Mouse (Mus musculus) lung, adult 2 months (tissue): ENCODE measurements around the gene Arl4d. TPM values are rescaled to one million over a fixed set of nuclear protein-coding genes. Genes with fewer than 3 reads are reported as not detected.

Source experiments
- DNase-seq: peaks from one replicate; pipeline ENCODE4 v3.0.0; 2022
- H3K4me1 ChIP-seq: fragments of 200-500 bp; 2 replicates; pipeline ENCODE4 v1.6.1; 2011; ENCODE audit warnings: low read length; ENCODE audit not compliant: control insufficient read depth, insufficient read depth
- H3K4me3 ChIP-seq: fragments of 200-500 bp; replicated peaks from 2 replicates; pipeline ENCODE3; 2011; ENCODE audit warnings: low read depth, mild to moderate bottlenecking, control low read depth, low read length; ENCODE audit errors: extremely low read depth
- CTCF ChIP-seq: fragments of 200-500 bp; IDR thresholded peaks from 2 replicates; pipeline ENCODE4 v1.5.1; 2011; ENCODE audit warnings: mild to moderate bottlenecking, low read length, control low read depth; ENCODE audit not compliant: insufficient read depth
- POLR2A ChIP-seq: fragments of 200-500 bp; IDR thresholded peaks from 2 replicates; pipeline ENCODE4 v1.6.1; 2011; ENCODE audit warnings: low read depth, mild to moderate bottlenecking, control low read depth, low read length, borderline replicate concordance; ENCODE audit errors: extremely low read depth
- WGBS: fragments of 180-500 bp; shearing (Covaris S2); methylation state at CpG from one replicate; pipeline ENCODE4 v1.1.7; 2018; 5-methylcytosine and 5-hydroxymethylcytosine counted together
- polyA plus RNA-seq: library from polyadenylated mRNA; depleted of rRNA; stranded (reverse); fragments of >200 nt; gene quantifications from 2 replicates; pipeline ENCODE4 v1.2.3, GENCODE M21; 2012

Arl4d gene
- polyA plus RNA-seq, 1 experiment = 40.1 TPM

DNA sequence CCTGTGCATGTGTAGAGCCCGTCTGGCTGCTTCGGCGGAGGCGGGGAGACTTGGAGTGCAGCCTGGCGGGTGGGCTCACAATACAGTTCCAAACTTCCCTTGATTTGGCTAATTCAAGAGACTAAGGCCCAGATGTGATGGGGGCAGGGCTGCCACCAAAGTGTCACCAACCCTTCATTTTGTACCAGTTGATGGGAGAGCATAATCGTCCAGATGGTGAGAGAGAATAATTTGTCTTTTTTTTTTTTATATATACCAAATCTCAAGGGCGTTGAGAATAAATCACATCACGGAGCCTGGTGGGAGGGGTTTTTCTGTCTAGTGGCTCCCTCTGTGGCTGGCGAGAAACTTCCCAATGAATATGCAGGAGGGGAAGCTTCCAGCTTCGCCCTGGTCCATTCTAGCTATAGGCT is 24.4 kb downstream of the Arl4d start:
- no peak for TF ChIP-seq CTCF
- TF ChIP-seq POLR2A = no peak

DNA sequence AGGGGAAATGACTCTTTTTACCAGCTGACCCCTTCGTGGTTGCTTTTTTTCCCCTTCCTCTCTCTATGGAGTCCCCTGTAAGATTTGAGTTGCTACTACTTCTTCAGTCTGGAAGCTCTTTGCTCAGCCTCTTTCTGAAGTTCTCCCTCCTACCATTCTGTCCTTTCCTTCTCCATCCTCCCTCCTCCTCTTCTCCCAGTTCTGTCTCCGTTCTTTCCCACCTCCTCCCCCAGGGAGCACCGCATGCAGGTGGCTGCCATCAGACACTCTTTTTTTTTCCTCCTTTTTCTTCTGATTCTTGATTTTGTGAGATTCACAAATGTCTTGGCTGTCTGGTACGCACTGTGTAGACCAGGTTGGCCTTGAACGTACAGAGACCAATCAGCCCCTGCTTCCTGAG is 25.0 kb downstream of the Arl4d start:
- no peak for DNase-seq
- Histone ChIP-seq H3K4me1 (peaks cover 10% of the 10 kb centered on the region), H3K4me3 (no peak overlapping the region)
- TF ChIP-seq POLR2A = no peak
- no peak for TF ChIP-seq CTCF
- 81% methylated on average over 5 of the region's 5 CpGs for WGBS

More for the DNA sequence above, 24.4 kb downstream of the Arl4d start:
- 73% methylated on average over 10 of the region's 10 CpGs for WGBS
- no peak for DNase-seq
- H3K4me3 ChIP-seq = no peak overlapping the region
- peaks cover 9% of the 10 kb centered on the region; the same call in 1 of the 2 replicates for H3K4me1 ChIP-seq

GRCm38 (mm10) chr11:101695906-101696661 is 30.7 kb downstream of the Arl4d start:
- 9% methylated on average over 20 of the region's 20 CpGs for WGBS
- peak overlapping the region; percentile 63 for H3K4me3 ChIP-seq
- TF ChIP-seq CTCF (no peak), POLR2A (no peak; the same call in 1 of the 2 replicates)
- peaks cover 15% of the 10 kb centered on the region for H3K4me1 ChIP-seq
- DNase-seq = peak; percentile 47

DNA sequence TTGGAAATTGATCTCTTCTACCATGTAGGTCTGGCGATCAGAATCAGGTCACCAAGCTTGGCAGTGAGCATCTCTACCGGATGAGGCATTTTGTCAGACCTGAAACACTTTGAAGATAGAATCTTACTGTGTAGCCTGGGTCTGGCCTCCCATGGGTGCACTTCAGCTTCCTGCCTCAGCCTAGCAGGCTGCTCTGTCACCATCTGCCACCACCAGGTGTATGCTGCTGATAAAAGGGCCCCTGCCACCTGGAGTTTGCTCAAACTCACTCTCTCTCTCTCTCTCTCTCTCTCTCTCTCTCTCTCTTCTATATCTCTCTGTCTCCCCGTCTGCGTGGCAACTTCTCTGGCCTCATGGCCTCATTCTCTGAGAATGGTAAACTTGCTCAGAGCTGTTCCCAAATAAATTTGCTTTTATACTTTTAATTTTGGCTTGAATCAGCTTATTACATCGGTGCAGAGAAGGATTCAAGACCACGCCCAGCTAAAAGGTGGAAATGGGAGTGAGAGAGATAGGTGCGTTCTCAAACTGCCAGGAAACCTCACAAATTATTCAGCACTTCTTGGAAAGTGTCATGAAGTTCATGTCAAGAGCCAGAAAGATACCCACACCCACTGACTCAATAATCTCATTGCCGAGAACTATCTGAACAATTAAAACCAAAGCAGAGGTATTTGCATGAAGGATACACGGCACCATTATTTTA is 32.0 kb downstream of the Arl4d start:
- no peak for TF ChIP-seq POLR2A
- WGBS = 88% methylated on average over 9 of the region's 9 CpGs
- Histone ChIP-seq H3K4me3 (no peak overlapping the region), H3K4me1 (peaks cover 18% of the 10 kb centered on the region)
- no peak for DNase-seq

DNA sequence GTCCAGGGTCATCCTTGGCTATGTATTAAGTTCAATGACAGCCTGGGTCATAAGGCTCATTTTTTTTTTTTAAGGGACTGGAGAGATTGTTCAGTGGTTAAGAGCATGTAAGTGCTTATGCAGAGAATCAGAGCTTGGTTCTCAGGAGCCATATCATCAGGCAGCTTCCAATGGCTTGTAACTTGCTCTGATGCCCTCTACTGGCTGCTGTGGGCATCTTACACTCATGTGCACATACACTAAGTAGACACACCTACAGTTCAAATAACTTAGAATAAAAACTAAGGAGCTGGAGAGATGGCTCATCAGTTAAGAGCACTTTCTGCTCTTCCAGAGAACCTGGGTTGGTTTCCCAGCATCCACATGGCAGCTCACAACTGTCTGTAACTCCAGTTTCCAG is 32.8 kb downstream of the Arl4d start:
- no peak for DNase-seq
- no peak overlapping the region for H3K4me3 ChIP-seq
- TF ChIP-seq POLR2A = no peak
- no peak for TF ChIP-seq CTCF
- peaks cover 18% of the 10 kb centered on the region for H3K4me1 ChIP-seq

- no peak for TF ChIP-seq POLR2A
- no peak for TF ChIP-seq CTCF
- Histone ChIP-seq H3K4me1 (peaks cover 18% of the 10 kb centered on the region), H3K4me3 (no peak overlapping the region)
- DNase-seq = no peak
- 67% methylated on average over 1 of the region's 1 CpGs for WGBS
These were observed 34.2 kb downstream of the Arl4d start for GRCm38 (mm10) chr11:101699556-101699955.

DNA sequence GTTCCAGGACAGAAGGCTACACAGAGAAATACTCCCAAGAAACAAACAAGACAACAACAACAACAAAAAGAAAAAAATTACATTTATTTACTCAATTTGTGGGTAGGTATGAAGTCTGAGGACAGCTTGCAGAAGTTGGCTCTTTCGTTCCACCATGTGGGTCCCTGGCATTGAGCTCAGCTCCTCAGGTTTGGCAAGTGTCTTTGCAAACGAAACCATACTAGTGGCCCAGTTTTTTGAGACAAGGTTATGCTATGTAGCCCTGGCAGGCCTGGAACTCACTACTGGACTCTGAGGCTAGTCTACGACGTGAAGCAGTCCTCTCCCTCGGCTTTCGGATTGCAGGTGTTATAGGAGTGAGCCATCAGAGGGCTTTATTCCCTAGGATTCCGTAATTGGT is 34.6 kb downstream of the Arl4d start:
- Histone ChIP-seq H3K4me1 (peaks cover 18% of the 10 kb centered on the region), H3K4me3 (no peak overlapping the region)
- no peak for TF ChIP-seq POLR2A
- no peak for TF ChIP-seq CTCF
- WGBS = 34% methylated on average over 7 of the region's 7 CpGs
- DNase-seq = no peak

DNA sequence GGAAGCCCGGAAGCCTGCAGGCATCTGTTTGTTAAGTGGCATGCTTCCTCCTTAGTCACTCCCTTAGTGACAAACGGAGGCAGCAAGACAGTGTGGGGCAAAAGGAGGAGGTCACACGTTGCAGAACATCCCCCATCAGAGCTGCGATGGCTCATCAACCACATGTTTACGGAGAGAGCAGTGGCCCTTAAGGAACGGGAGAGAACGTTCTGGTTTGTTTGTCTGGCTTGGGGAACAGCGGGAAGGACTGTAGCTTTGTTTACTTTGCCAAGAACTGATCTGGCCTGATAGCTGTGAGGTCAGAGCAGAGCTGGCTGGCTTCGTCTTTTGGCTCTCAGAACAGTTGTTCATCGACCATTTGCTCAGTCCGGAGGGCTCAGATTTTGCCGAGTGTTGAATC is 35.1 kb downstream of the Arl4d start:
- DNase-seq = peak; percentile 57
- 6% methylated on average over 12 of the region's 12 CpGs for WGBS
- TF ChIP-seq POLR2A = 0 out of 2 replicates have a peak, but pooled peaks have one; percentile 49
- TF ChIP-seq CTCF = no peak
- H3K4me3 ChIP-seq = no peak overlapping the region
- H3K4me1 ChIP-seq = peaks cover 16% of the 10 kb centered on the region

DNA sequence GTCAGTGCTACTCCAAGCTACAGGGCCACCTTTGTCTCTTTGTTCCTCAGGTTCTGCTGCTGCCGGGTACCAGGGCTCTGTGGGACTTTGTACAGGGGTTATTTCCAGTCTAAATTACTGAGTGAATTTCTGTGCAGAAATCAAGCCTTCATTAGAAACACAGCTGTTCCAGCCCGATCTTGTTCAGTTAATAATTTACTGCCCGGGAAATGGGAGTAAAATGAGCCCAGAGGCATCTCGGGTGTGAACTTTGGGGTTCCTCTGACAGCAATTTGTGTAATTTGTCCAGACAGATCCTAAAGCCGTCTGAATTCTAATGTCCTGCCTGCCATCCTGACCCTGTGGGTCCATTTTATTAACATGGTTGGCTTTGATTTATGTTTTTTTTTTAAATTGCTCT is 38.7 kb downstream of the Arl4d start:
- DNase-seq = no peak
- Histone ChIP-seq H3K4me1 (peaks cover 15% of the 10 kb centered on the region), H3K4me3 (no peak overlapping the region)
- WGBS = 61% methylated on average over 5 of the region's 5 CpGs
- no peak for TF ChIP-seq POLR2A
- TF ChIP-seq CTCF = no peak
